Mouse (Mus musculus) kidney, adult 2 months (tissue): ENCODE data around the gene H2-M5. TPM values are rescaled to one million over a fixed set of nuclear protein-coding genes. Genes with fewer than 3 reads are reported as not detected.

Source experiments
- DNase-seq: peaks from one replicate; pipeline ENCODE4 v3.0.0; 2021
- H3K27ac ChIP-seq: fragments of 200-500 bp; 2 replicates; pipeline ENCODE4 v1.5.1; 2012; ENCODE audit warnings: low read depth, low read length, control low read depth, inconsistent platforms; ENCODE audit not compliant: insufficient read depth
- H3K27me3 ChIP-seq: fragments of 200-500 bp; replicated peaks from 2 replicates; pipeline ENCODE4 v1.6.1; 2012; ENCODE audit warnings: mild to moderate bottlenecking, moderate library complexity, low read length, inconsistent platforms; ENCODE audit not compliant: control insufficient read depth, insufficient read depth
- H3K36me3 ChIP-seq: fragments of 200-500 bp; 2 replicates; pipeline ENCODE4 v1.6.1; 2012; ENCODE audit warnings: mild to moderate bottlenecking, moderate library complexity, low read length, inconsistent platforms; ENCODE audit not compliant: control insufficient read depth, insufficient read depth
- H3K4me1 ChIP-seq: fragments of 200-500 bp; 2 replicates; pipeline ENCODE4 v1.6.1; 2011; ENCODE audit warnings: low read length; ENCODE audit not compliant: control insufficient read depth, insufficient read depth
- H3K4me3 ChIP-seq: fragments of 200-500 bp; 2 replicates; pipeline ENCODE4 v1.5.1; 2011; ENCODE audit warnings: mild to moderate bottlenecking, low read depth, low read length, control low read depth; ENCODE audit not compliant: insufficient read depth
- CTCF ChIP-seq: fragments of 200-500 bp; conservative IDR thresholded peaks from 2 replicates; pipeline ENCODE4 v1.5.1; 2011; ENCODE audit warnings: low read depth, mild to moderate bottlenecking, control low read depth, low read length, moderate library complexity, mixed read lengths; ENCODE audit not compliant: insufficient read depth, insufficient read length
- POLR2A ChIP-seq: fragments of 200-500 bp; IDR thresholded peaks from one replicate; pipeline ENCODE4 v1.6.1; 2011; ENCODE audit warnings: low read depth, low read length, control low read depth
- WGBS: fragments of 180-500 bp; shearing (Covaris S2); methylation state at CpG from one replicate; pipeline ENCODE4 v1.1.7; 2018; 5-methylcytosine and 5-hydroxymethylcytosine counted together
- polyA plus RNA-seq: library from polyadenylated mRNA; depleted of rRNA; stranded (reverse); fragments of >200 nt; gene quantifications from 2 replicates; pipeline ENCODE4 v1.2.3, GENCODE M21; 2012

Gene H2-M5
- polyA plus RNA-seq, 1 experiment, result 0.08 TPM

- DNase-seq, result no peak
- Histone ChIP-seq H3K27me3 (no peaks in the 10 kb centered on the region), H3K27ac (no peak overlapping the region), H3K36me3 (no peaks in the 10 kb centered on the region), H3K4me3 (no peak overlapping the region), H3K4me1 (peaks cover 6% of the 10 kb centered on the region; the same call in 1 of the 2 replicates)
- WGBS, result 87% methylated on average over 1 of the region's 1 CpGs
- TF ChIP-seq POLR2A (no peak), CTCF (no peak)
Observed at GRCm38 (mm10) chr17:36953062-36953461, 36.3 kb downstream of the H2-M5 start.

DNA sequence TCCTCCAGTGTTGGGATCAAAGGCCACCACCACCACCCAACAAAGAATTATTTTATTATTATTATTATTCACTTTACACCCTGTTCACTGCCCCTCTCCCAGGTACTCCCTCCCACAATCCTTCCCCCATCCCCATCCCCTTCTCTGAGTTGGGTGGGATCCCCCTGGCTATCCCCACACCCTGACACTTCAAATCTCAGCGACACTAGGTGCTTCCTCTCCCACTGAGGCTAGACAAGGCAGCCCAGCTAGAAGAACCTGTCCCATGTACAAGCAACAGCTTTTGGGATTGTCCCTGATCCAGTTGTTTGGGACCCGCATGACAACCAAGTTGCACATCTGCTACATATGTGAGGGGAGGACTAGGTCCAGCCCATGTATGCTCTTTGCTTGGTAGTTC is 36.7 kb downstream of the H2-M5 start:
- Histone ChIP-seq H3K36me3 (no peaks in the 10 kb centered on the region), H3K4me1 (peaks cover 5% of the 10 kb centered on the region; the same call in 1 of the 2 replicates), H3K27me3 (no peaks in the 10 kb centered on the region), H3K4me3 (no peak overlapping the region), H3K27ac (no peak overlapping the region)
- no peak for TF ChIP-seq CTCF
- TF ChIP-seq POLR2A, result no peak
- no peak for DNase-seq
- 84% methylated on average over 2 of the region's 2 CpGs for WGBS

GRCm38 (mm10) chr17:36950981-36951947 is 38.1 kb downstream of the H2-M5 start, which contains the start of gene Ppp1r11:
Gene Ppp1r11 (minus strand): TSS chr17:36951741.
- H3K36me3 ChIP-seq, result no peaks in the 10 kb centered on the region
- H3K27me3 ChIP-seq, result no peaks in the 10 kb centered on the region
- H3K4me1 ChIP-seq, result peaks cover 6% of the 10 kb centered on the region; the same call in 1 of the 2 replicates
- no peak for TF ChIP-seq CTCF
- TF ChIP-seq POLR2A, result no peak
- H3K4me3 ChIP-seq, result peak within 1 kb of the TSS; percentile 93
- 2% methylated on average over 36 of the region's 36 CpGs for WGBS
- peak; percentile 98 for DNase-seq
- peak within 1 kb of the TSS; percentile 78 for H3K27ac ChIP-seq

GRCm38 (mm10) chr17:36949265-36949664 is 40.1 kb downstream of the H2-M5 start:
- Histone ChIP-seq H3K4me3 (no peak overlapping the region), H3K36me3 (no peaks in the 10 kb centered on the region), H3K27me3 (no peaks in the 10 kb centered on the region), H3K4me1 (peaks cover 6% of the 10 kb centered on the region; the same call in 1 of the 2 replicates), H3K27ac (no peak overlapping the region)
- 96% methylated on average over 8 of the region's 8 CpGs for WGBS
- DNase-seq, result no peak
- TF ChIP-seq CTCF, result no peak
- no peak for TF ChIP-seq POLR2A

DNA sequence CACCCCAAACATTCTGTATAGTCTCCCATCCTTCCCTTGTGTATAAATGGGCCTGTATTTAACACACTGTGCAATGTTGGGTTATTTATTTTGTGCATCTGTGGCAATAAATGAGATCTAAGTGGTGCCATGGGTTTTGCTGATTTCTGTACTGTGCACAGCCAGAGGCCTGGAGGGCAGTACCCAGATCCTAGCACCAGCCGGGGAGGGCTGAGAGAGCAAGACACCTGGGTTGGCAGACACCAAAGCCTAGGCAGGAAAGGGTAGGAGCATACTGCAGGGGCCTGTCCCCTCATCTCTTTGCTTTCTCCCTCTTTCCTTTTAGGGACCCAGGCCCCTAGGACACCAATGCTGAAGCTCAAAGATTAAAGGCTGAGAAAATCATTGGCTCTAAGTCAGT is 41.1 kb downstream of the H2-M5 start:
- H3K4me1 ChIP-seq, result peaks cover 6% of the 10 kb centered on the region; the same call in 1 of the 2 replicates
- H3K27ac ChIP-seq, result no peak overlapping the region
- TF ChIP-seq CTCF, result no peak
- TF ChIP-seq POLR2A, result no peak
- 86% methylated on average over 1 of the region's 1 CpGs for WGBS
- H3K4me3 ChIP-seq, result no peak overlapping the region
- H3K27me3 ChIP-seq, result no peaks in the 10 kb centered on the region
- DNase-seq, result no peak
- H3K36me3 ChIP-seq, result no peaks in the 10 kb centered on the region

- peak; percentile 58 for DNase-seq
- Histone ChIP-seq H3K36me3 (no peaks in the 10 kb centered on the region), H3K27ac (peak overlapping the region; percentile 25), H3K27me3 (no peaks in the 10 kb centered on the region), H3K4me1 (peaks cover 10% of the 10 kb centered on the region), H3K4me3 (peak overlapping the region; percentile 50)
- WGBS, result 1% methylated on average over 62 of the region's 62 CpGs
- TF ChIP-seq CTCF (no peak), POLR2A (peak; percentile 13)
Observed at GRCm38 (mm10) chr17:36947051-36947819, 42.1 kb downstream of the H2-M5 start.
